Mouse (Mus musculus) brain, adult 10 weeks (tissue): ENCODE measurements around the gene Bmper. TPM values are rescaled to one million over a fixed set of nuclear protein-coding genes. Genes with fewer than 3 reads are reported as not detected.

Experiments used
- polyA plus RNA-seq: library from polyadenylated mRNA; stranded (reverse); fragments of 350-450 nt; fragmentation: Illumina TruSeq; extraction: RNeasy Lipid Tissue Mini Kit (QIAGEN cat#74804); gene quantifications from one replicate; pipeline ENCODE4 v1.2.3, GENCODE M21; 2015; ENCODE audit warnings: low read depth, low replicate concordance

Gene Bmper
- 7.6 TPM for polyA plus RNA-seq

GRCm38 (mm10) chr9:23222841-23223548, at the start of gene Bmper:
Gene Bmper (plus strand): TSS chr9:23223076.

